ENCODE assay signal across 18 mouse cellular contexts in the genomic region with DNA sequence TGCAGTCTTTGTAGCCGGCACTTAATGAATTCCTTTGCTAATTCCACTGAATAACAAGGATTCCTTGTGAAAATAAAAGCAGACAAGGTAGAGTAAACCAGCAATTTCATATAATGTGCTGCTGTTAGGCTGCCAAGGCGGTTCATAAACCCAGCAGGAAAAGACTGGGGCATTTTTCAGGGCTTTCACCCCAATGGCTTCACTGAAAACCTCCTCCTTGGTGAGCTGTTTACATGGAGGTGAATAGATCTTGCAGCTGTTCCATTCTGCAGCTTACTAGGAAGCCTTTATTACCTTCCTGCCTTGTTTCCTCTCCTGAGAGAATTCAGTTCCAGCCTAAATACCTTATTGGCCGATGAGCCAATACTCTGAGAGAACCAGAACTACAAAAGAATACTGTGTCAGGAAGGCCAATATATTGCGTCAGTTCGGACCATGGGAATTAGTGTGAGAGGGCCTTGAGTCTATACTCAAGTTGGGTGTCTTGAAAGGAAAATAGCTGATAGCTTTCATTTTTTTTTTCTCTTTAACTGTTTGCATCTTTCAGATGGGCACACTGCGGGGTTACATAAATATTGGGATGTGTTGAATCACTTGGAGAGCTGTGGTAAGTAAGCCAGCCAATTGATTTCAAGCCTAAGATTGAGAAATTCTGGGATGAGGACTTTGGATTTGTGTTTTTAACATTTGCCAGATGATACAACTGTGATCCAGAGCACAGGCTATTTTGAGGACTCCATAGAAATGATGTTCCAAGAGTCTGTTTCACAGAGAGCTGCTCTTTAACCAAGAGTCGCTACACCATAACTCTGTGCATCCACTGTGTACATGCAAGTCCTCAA.
DNase-seq lines count a peak whose midpoint lies in the region; ATAC-seq and TF ChIP-seq lines count a peak whose summit lies in the region.
"Had no signal": no experiment of that assay in that cellular context is flagged by ENCODE, and none has a peak within 500 bp of the region (broad histone marks: within the 10 kb centered on the region; RNA-seq: fewer than 3 reads in every experiment).

No protein-coding gene starts in this region.

- no peak for TF ChIP-seq POLR2A in brain, embryonic 14.5 days (IDR thresholded peaks at IDR 0.05; ENCODE audit: borderline replicate concordance, extremely low read depth, insufficient read depth, insufficient read length, poor library complexity, severe bottlenecking)

- H3K27ac ChIP-seq in limb, embryonic 12.5 days, result peak overlapping the region; percentile 69
- H3K27ac ChIP-seq in limb, embryonic 10.5 days, result no peak overlapping the region
- peak overlapping the region; percentile 68 for H3K27ac ChIP-seq in limb, embryonic 15.5 days
- H3K27ac ChIP-seq: hindbrain, embryonic 12.5 days; lung, embryonic 15.5 days; midbrain, embryonic 15.5 days; stomach, embryonic 15.5 days had no signal

- no peak overlapping the region for H3K4me3 ChIP-seq in limb, embryonic 12.5 days (replicated peaks)
- no peak overlapping the region for H3K4me3 ChIP-seq in limb, embryonic 10.5 days
- no peak overlapping the region for H3K4me3 ChIP-seq in limb, embryonic 15.5 days
- H3K4me3 ChIP-seq: hindbrain, embryonic 12.5 days; lung, embryonic 15.5 days; megakaryocyte, embryonic 14.5 days; midbrain, embryonic 15.5 days; stomach, embryonic 15.5 days had no signal

- H3K9ac ChIP-seq in limb, embryonic 12.5 days (replicated peaks), result no peak overlapping the region
- H3K9ac ChIP-seq in limb, embryonic 15.5 days, result no peak overlapping the region
- H3K9ac ChIP-seq: hindbrain, embryonic 12.5 days; lung, embryonic 15.5 days; midbrain, embryonic 15.5 days; stomach, embryonic 15.5 days had no signal

- H3K36me3 ChIP-seq in limb, embryonic 12.5 days, result no peaks in the 10 kb centered on the region
- no peaks in the 10 kb centered on the region for H3K36me3 ChIP-seq in limb, embryonic 10.5 days
- H3K36me3 ChIP-seq in limb, embryonic 15.5 days, result no peaks in the 10 kb centered on the region
- H3K36me3 ChIP-seq: hindbrain, embryonic 12.5 days; lung, embryonic 15.5 days; midbrain, embryonic 15.5 days; stomach, embryonic 15.5 days had no signal

- no peaks in the 10 kb centered on the region for H3K27me3 ChIP-seq in limb, embryonic 12.5 days
- no peaks in the 10 kb centered on the region for H3K27me3 ChIP-seq in limb, embryonic 10.5 days (ENCODE audit: low read depth, poor library complexity, severe bottlenecking)
- H3K27me3 ChIP-seq in limb, embryonic 15.5 days, result no peaks in the 10 kb centered on the region
- H3K27me3 ChIP-seq: hindbrain, embryonic 12.5 days; lung, embryonic 15.5 days; megakaryocyte, embryonic 14.5 days; midbrain, embryonic 15.5 days; stomach, embryonic 15.5 days had no signal

- WGBS in limb, embryonic 12.5 days, result 51% methylated on average over 7 of the region's 7 CpGs
- WGBS in limb, embryonic 10.5 days, result 88% methylated on average over 7 of the region's 7 CpGs
- 44% methylated on average over 7 of the region's 7 CpGs for WGBS in limb, embryonic 15.5 days

- 0 out of 2 replicates have a peak, but pooled peaks cover 6% of the 10 kb centered on the region for H3K9me3 ChIP-seq in limb, embryonic 12.5 days
- H3K9me3 ChIP-seq in limb, embryonic 10.5 days (replicated peaks), result no peaks in the 10 kb centered on the region
- no peaks in the 10 kb centered on the region for H3K9me3 ChIP-seq in limb, embryonic 15.5 days
- H3K9me3 ChIP-seq: hindbrain, embryonic 12.5 days; lung, embryonic 15.5 days; midbrain, embryonic 15.5 days; stomach, embryonic 15.5 days had no signal

- DNase-seq in frontal cortex, postnatal 25 days (ENCODE audit: low spot score in 2 of 2), result no peak
- DNase-seq in limb, embryonic 10.5 days (ENCODE audit: low spot score), result no peak
- DNase-seq in brain, embryonic 14.5 days (ENCODE audit: low read depth), result peak; percentile 68
- DNase-seq: cerebellum, adult 9-11 months; embryo, embryonic 11 days; liver; right cerebral cortex, adult 18-20 months; thymus, adult 2 months had no signal

- ATAC-seq in frontal cortex, adult (ENCODE audit: low TSS enrichment), result peak; percentile 50
- ATAC-seq in limb, embryonic 12.5 days (ENCODE audit: insufficient number of reproducible peaks, insufficient read depth, low FRiP score, low TSS enrichment, low read depth), result peak; percentile 76; the same call in 1 of the 2 replicates
- ATAC-seq in limb, embryonic 15.5 days (ENCODE audit: insufficient number of reproducible peaks, low FRiP score, low TSS enrichment, low read depth), result peak; percentile 71; the same call in 1 of the 2 replicates
- no peak for ATAC-seq in granulocyte monocyte progenitor cell, adult 5-6 weeks (replicated peaks; ENCODE audit: poor library complexity, severe bottlenecking)
- ATAC-seq: intestine, postnatal 0 days; midbrain, embryonic 15.5 days had no signal

- peaks cover 5% of the 10 kb centered on the region; the same call in 1 of the 2 replicates for H3K4me1 ChIP-seq in limb, embryonic 12.5 days (replicated peaks)
- H3K4me1 ChIP-seq in limb, embryonic 10.5 days, result no peaks in the 10 kb centered on the region
- no peaks in the 10 kb centered on the region for H3K4me1 ChIP-seq in limb, embryonic 15.5 days
- H3K4me1 ChIP-seq: hindbrain, embryonic 12.5 days; lung, embryonic 15.5 days; megakaryocyte, embryonic 14.5 days; midbrain, embryonic 15.5 days; stomach, embryonic 15.5 days had no signal

- no peak overlapping the region for H3K4me2 ChIP-seq in limb, embryonic 12.5 days
- no peak overlapping the region for H3K4me2 ChIP-seq in limb, embryonic 15.5 days
- H3K4me2 ChIP-seq: hindbrain, embryonic 12.5 days; lung, embryonic 15.5 days; midbrain, embryonic 15.5 days; stomach, embryonic 15.5 days had no signal

- no peak for TF ChIP-seq CTCF in brain, embryonic 14.5 days (IDR thresholded peaks at IDR 0.05; ENCODE audit: borderline replicate concordance, extremely low read depth, insufficient read depth, insufficient read length)
